Comparison of ENCODE assay signal across 16 mouse cellular contexts in the genomic region with DNA sequence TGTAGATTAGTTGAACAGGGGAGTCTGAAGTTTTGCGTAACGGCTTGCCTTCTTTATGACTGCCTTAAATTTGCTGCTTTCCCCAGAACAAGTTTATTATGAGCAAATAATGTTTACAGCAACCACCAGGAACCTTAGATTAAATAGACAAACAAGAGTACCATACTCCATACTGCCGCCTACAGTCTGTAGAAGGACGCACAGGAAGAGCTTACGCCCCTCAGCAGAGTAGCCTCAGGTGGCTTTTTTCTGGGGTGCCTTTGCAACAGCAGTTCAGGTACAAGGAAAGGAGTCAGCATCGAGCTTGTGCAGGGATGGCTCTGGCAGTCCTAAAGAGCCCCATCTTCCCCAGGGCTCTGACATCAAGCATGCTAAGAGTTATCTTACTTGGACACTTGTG. TPM values are rescaled to one million over a fixed set of nuclear protein-coding genes. Genes with fewer than 3 reads are reported as not detected.
DNase-seq lines count a peak whose midpoint lies in the region; TF ChIP-seq lines count a peak whose summit lies in the region.
"Had no signal": no experiment of that assay in that cellular context is flagged by ENCODE, and none has a peak within 500 bp of the region (broad histone marks: within the 10 kb centered on the region; RNA-seq: fewer than 3 reads in every experiment).

No protein-coding gene starts in this region.

- H3K27ac ChIP-seq in heart, adult 2 months = no peak overlapping the region
- no peak overlapping the region for H3K27ac ChIP-seq in midbrain, embryonic 10.5 days (replicated peaks)
- H3K27ac ChIP-seq: forebrain, embryonic 10.5 days; limb, embryonic 10.5 days; lung, embryonic 15.5 days had no signal

- no peak for DNase-seq in heart, adult 2 months
- DNase-seq in heart, postnatal 36 days = no peak
- peak; percentile 13 for DNase-seq in retina, embryonic 14.5 days (ENCODE audit: low spot score)
- no peak for DNase-seq in retina, postnatal 1 day
- peak; percentile 31 for DNase-seq in ZHBTc4 (ENCODE audit: low read depth, low spot score)
- peak; percentile 22 for DNase-seq in thymus, postnatal 14 days
- DNase-seq in lung, adult 2 months = no peak
- no peak for DNase-seq in midbrain, embryonic 10.5 days (ENCODE audit: low spot score)
- DNase-seq: adrenal gland, adult 8-10 months; gastrocnemius, postnatal 36 days; heart, postnatal 14 days; kidney, adult 2 months; midbrain, embryonic 14.5 days had no signal

- WGBS in heart, adult 2 months = 90% methylated on average over 6 of the region's 6 CpGs
- 91% methylated on average over 6 of the region's 6 CpGs for WGBS in lung, adult 2 months
- 89% methylated on average over 6 of the region's 6 CpGs for WGBS in midbrain, embryonic 10.5 days

- no peaks in the 10 kb centered on the region for H3K9me3 ChIP-seq in midbrain, embryonic 10.5 days (replicated peaks)
- H3K9me3 ChIP-seq: forebrain, embryonic 10.5 days; limb, embryonic 10.5 days; lung, embryonic 15.5 days had no signal

- no peak overlapping the region for H3K4me3 ChIP-seq in heart, adult 2 months
- H3K4me3 ChIP-seq in lung, adult 2 months (replicated peaks; ENCODE audit: extremely low read depth, low read depth, low read length) = no peak overlapping the region
- no peak overlapping the region for H3K4me3 ChIP-seq in midbrain, embryonic 10.5 days
- H3K4me3 ChIP-seq: forebrain, embryonic 10.5 days; limb, embryonic 10.5 days; lung, embryonic 15.5 days had no signal

- intact Hi-C loops in heart, adult 2 months (cut with DNase I) = no loop called here
- intact Hi-C loops in heart, postnatal 36 days (cut with DNase I) = no loop called here

- H3K9ac ChIP-seq in heart, adult 2 months (ENCODE audit: low read depth, low read length) = no peak overlapping the region
- H3K9ac ChIP-seq: lung, embryonic 15.5 days had no signal

- no peak for TF ChIP-seq EP300 in heart, adult 2 months (IDR thresholded peaks at IDR 0.05; ENCODE audit: insufficient read depth, low read depth, low read length)

- no peaks in the 10 kb centered on the region for H3K79me2 ChIP-seq in heart, adult 2 months (replicated peaks; ENCODE audit: control insufficient read depth, insufficient read depth, low read length)

- H3K27me3 ChIP-seq in heart, adult 2 months (ENCODE audit: control insufficient read depth, insufficient read depth, low read length) = no peaks in the 10 kb centered on the region
- H3K27me3 ChIP-seq in midbrain, embryonic 10.5 days (ENCODE audit: low read depth, poor library complexity, severe bottlenecking) = no peaks in the 10 kb centered on the region
- H3K27me3 ChIP-seq: lung, embryonic 15.5 days had no signal

- TF ChIP-seq POLR2A in heart, adult 2 months (IDR thresholded peaks at IDR 0.05; ENCODE audit: insufficient read depth, low read depth, low read length) = no peak
- no peak for TF ChIP-seq POLR2A in lung, adult 2 months (IDR thresholded peaks at IDR 0.05; ENCODE audit: borderline replicate concordance, extremely low read depth, low read depth, low read length)

- H3K4me1 ChIP-seq in heart, adult 2 months (ENCODE audit: control insufficient read depth, insufficient read depth, low read length) = no peaks in the 10 kb centered on the region
- no peaks in the 10 kb centered on the region for H3K4me1 ChIP-seq in lung, adult 2 months (ENCODE audit: control insufficient read depth, insufficient read depth, low read length)
- H3K4me1 ChIP-seq in midbrain, embryonic 10.5 days = no peaks in the 10 kb centered on the region
- H3K4me1 ChIP-seq: forebrain, embryonic 10.5 days; limb, embryonic 10.5 days; lung, embryonic 15.5 days had no signal

- H3K36me3 ChIP-seq in heart, adult 2 months (ENCODE audit: control insufficient read depth, insufficient read depth, low read length) = peaks cover 5% of the 10 kb centered on the region
- H3K36me3 ChIP-seq in midbrain, embryonic 10.5 days = peaks cover 99% of the 10 kb centered on the region

- TF ChIP-seq CTCF in heart, adult 2 months (IDR thresholded peaks at IDR 0.05) = peak; percentile 31
- TF ChIP-seq CTCF in lung, adult 2 months (IDR thresholded peaks at IDR 0.05; ENCODE audit: insufficient read depth, low read length) = no peak

RNA-seq across cellular contexts. Expression of a gene that starts 35.4 kb away (rescaled TPM):
- 10 to 100 TPM; 30.4 to 41.7 TPM for total RNA-seq in heart, adult 2 months (2021)
- 25.8 and 33.2 TPM in 2 replicates for polyA plus RNA-seq in heart, adult 2 months (2012; rRNA removed)
- 10 to 100 TPM; 35.1 to 44.2 TPM for total RNA-seq in heart, postnatal 36 days (2021)
- polyA plus RNA-seq in lung, adult 2 months (2012; rRNA removed) = 18.6 and 24.2 TPM in 2 replicates
- polyA plus RNA-seq in midbrain, embryonic 10.5 days (2016; fragmentation: Nextera tagmentation; extraction: Ambion mirVana) = 9.3 and 10.2 TPM in 2 replicates

Comparison
In these comparisons a context has a peak if more than half of its experiments do, and no peak if none do; other contexts are left out.
1. DNase-seq: peak in retina, embryonic 14.5 days (single experiment), ZHBTc4 (single experiment) and thymus, postnatal 14 days (single experiment); none in heart, adult 2 months (0 of 2), heart, postnatal 36 days (0 of 2), retina, postnatal 1 day (single experiment), lung, adult 2 months (single experiment) and midbrain, embryonic 10.5 days (single experiment).